Mouse (Mus musculus) heart, embryonic 12.5 days (tissue): Measurements from ENCODE around the gene Gfpt2. TPM values are rescaled to one million over a fixed set of nuclear protein-coding genes. Genes with fewer than 3 reads are reported as not detected.
A peak's percentile ranks its signal among the peaks of the same experiment; 100 is the strongest.
"Not testable (repeated sequence)": the region's sequence is repeated elsewhere in the genome, so short reads cannot be mapped to it uniquely, and the experiment has no call there.

Source experiments
- ATAC-seq: fragments of 200-750 bp; cut with Nextera tagmentation; 2 replicates; pipeline ENCODE4 v1.8.0; 2017; ENCODE audit warnings: moderate TSS enrichment, moderate library complexity; ENCODE audit not compliant: insufficient number of reproducible peaks, low FRiP score
- H3K27ac ChIP-seq: fragments of 300-500 bp; sonication (generic); 2 replicates; pipeline ENCODE4 v1.5.1; 2016; ENCODE audit warnings: mild to moderate bottlenecking, moderate library complexity; ENCODE audit not compliant: poor library complexity, severe bottlenecking
- H3K27me3 ChIP-seq: fragments of 300-500 bp; sonication (generic); replicated peaks from 2 replicates; pipeline ENCODE4 v1.6.1; 2016; ENCODE audit warnings: mild to moderate bottlenecking, moderate library complexity
- H3K36me3 ChIP-seq: fragments of 300-500 bp; sonication (generic); 2 replicates; pipeline ENCODE4 v1.6.1; 2016; ENCODE audit warnings: mild to moderate bottlenecking, moderate library complexity
- H3K4me1 ChIP-seq: fragments of 300-500 bp; sonication (generic); replicated peaks from 2 replicates; pipeline ENCODE4 v1.6.1; 2016; ENCODE audit warnings: mild to moderate bottlenecking
- H3K4me2 ChIP-seq: fragments of 300-500 bp; sonication (generic); 2 replicates; pipeline ENCODE4 v1.6.1; 2016; ENCODE audit warnings: mild to moderate bottlenecking, moderate library complexity
- H3K4me3 ChIP-seq: fragments of 300-500 bp; sonication (generic); 2 replicates; pipeline ENCODE4 v1.5.1; 2016; ENCODE audit warnings: mild to moderate bottlenecking
- H3K9ac ChIP-seq: fragments of 300-500 bp; sonication (generic); 2 replicates; pipeline ENCODE4 v1.6.1; 2016; ENCODE audit warnings: mild to moderate bottlenecking, moderate library complexity
- H3K9me3 ChIP-seq: fragments of 300-500 bp; sonication (generic); replicated peaks from 2 replicates; pipeline ENCODE4 v1.6.1; 2016; ENCODE audit warnings: mild to moderate bottlenecking, moderate library complexity
- WGBS: fragments of 180-500 bp; shearing (Covaris S2); methylation state at CpG from one replicate; pipeline ENCODE4 v1.1.7; 2016; 5-methylcytosine and 5-hydroxymethylcytosine counted together
- polyA plus RNA-seq: library from polyadenylated mRNA; unstranded; fragments of >200 nt; fragmentation: Nextera tagmentation; extraction: Ambion mirVana; gene quantifications from 2 replicates; pipeline ENCODE4 v1.2.1, GENCODE M21; 2016

Gene Gfpt2
- polyA plus RNA-seq, 1 experiment from 2014 or later = 13.9 TPM

DNA sequence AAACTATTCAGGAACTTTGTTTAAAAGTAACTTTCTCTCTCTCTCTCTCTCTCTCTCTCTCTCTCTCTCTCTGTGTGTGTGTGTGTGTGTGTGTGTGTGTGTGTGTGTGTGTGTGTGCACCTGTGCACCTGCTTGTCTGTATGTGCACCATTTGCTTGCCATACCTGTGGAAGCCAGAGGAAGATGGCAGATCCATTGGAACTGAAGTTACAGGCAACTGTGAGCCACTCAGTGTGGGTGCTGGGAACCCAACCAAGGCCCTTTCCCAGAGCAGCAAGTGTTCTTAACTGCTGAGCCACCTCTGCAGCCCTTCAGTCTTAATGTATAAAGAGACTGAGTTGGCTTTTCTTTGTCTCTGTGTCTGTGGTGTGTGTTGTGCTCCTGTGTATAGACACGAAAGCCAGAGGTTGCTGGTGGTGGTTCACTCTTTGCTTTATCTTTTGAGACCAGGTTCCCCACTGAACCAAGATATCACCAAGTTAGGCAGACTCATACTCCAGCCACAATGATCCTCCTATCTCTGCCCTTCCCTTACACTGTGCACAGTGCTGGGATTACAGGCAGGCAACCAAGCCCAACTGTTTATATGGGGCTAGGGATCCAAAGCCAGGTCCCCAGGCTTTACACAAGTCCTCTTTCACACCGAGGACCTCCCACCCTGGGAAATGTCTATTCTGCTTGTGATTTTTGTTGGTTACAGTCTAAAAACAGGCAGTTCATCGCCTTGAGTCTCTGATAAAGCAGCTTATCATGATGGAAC lies 28.4 kb upstream of the Gfpt2 start:
- Histone ChIP-seq H3K9me3 (no peaks in the 10 kb centered on the region), H3K4me2 (no peak overlapping the region), H3K27ac (no peak overlapping the region), H3K4me1 (peaks cover 28% of the 10 kb centered on the region), H3K36me3 (no peaks in the 10 kb centered on the region), H3K4me3 (no peak overlapping the region), H3K27me3 (no peaks in the 10 kb centered on the region), H3K9ac (no peak overlapping the region)
- peak; percentile 64; the same call in 1 of the 2 replicates for ATAC-seq
- WGBS = 52% methylated on average over 3 of the region's 3 CpGs

DNA sequence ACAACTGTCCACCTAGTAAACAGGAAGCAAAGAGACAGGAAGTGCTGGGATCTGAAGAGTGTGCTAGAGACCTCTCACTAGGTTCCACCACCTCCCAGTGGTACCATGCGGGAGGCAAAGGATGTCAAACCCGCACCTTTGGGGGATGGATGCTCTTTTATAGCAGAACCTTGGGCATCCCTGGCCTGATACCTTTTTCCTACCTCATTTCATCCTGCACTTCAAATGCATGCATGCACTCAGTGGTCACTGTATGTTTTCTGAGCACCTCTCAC lies 27.9 kb upstream of the Gfpt2 start:
- H3K36me3 ChIP-seq = no peaks in the 10 kb centered on the region
- no peaks in the 10 kb centered on the region for H3K9me3 ChIP-seq
- 73% methylated on average over 2 of the region's 2 CpGs for WGBS
- ATAC-seq = no peak
- H3K4me2 ChIP-seq = no peak overlapping the region
- no peak overlapping the region for H3K9ac ChIP-seq
- no peak overlapping the region for H3K4me3 ChIP-seq
- H3K4me1 ChIP-seq = peaks cover 28% of the 10 kb centered on the region
- no peaks in the 10 kb centered on the region for H3K27me3 ChIP-seq
- H3K27ac ChIP-seq = no peak overlapping the region

DNA sequence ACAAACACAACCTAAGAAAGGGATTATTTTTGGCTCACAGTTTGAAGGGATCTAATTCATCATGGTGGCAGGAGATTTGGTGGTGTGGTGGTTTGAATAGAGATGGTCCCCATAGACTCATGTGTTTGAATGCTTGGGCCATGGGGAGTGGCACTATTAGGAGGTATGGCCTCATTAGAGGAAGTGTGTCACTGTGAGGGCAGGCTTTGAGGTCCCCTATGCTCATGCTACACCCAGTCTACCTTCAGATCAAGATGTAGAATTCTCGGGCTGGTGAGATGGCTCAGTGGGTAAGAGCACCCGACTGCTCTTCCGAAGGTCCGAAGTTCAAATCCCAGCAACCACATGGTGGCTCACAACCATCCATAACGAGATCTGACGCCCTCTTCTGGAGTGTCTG lies 26.5 kb upstream of the Gfpt2 start:
- H3K9me3 ChIP-seq, H3K9ac ChIP-seq, H3K4me2 ChIP-seq, ATAC-seq, H3K27ac ChIP-seq, H3K36me3 ChIP-seq, H3K27me3 ChIP-seq, H3K4me3 ChIP-seq: not testable (repeated sequence)
- H3K4me1 ChIP-seq = peaks cover 28% of the 10 kb centered on the region
- WGBS = 84% methylated on average over 5 of the region's 6 CpGs

DNA sequence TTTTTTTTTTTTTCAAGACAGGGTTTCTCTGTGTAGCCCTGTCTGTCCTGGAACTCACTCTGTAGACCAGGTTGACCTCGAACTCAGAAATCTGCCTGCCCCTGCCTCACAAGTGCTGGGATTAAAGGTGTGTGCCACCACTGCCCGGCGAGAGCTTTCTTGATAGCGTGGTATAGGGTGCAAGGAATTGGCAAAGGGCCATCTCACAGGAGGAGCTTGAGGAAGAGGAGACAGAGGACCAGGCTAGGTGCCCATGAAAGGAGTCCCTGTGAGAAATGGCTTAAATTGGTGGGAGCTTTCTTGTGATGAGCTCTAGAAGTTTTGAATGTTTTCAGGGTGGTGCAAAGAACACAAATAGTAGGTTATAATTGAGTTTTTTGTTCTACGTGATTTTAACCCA lies 25.2 kb upstream of the Gfpt2 start:
- Histone ChIP-seq H3K27ac (no peak overlapping the region), H3K9me3 (no peaks in the 10 kb centered on the region), H3K4me2 (no peak overlapping the region), H3K9ac (no peak overlapping the region), H3K36me3 (no peaks in the 10 kb centered on the region), H3K27me3 (no peaks in the 10 kb centered on the region), H3K4me3 (no peak overlapping the region), H3K4me1 (peaks cover 21% of the 10 kb centered on the region)
- ATAC-seq = no peak
- 84% methylated on average over 5 of the region's 5 CpGs for WGBS

DNA sequence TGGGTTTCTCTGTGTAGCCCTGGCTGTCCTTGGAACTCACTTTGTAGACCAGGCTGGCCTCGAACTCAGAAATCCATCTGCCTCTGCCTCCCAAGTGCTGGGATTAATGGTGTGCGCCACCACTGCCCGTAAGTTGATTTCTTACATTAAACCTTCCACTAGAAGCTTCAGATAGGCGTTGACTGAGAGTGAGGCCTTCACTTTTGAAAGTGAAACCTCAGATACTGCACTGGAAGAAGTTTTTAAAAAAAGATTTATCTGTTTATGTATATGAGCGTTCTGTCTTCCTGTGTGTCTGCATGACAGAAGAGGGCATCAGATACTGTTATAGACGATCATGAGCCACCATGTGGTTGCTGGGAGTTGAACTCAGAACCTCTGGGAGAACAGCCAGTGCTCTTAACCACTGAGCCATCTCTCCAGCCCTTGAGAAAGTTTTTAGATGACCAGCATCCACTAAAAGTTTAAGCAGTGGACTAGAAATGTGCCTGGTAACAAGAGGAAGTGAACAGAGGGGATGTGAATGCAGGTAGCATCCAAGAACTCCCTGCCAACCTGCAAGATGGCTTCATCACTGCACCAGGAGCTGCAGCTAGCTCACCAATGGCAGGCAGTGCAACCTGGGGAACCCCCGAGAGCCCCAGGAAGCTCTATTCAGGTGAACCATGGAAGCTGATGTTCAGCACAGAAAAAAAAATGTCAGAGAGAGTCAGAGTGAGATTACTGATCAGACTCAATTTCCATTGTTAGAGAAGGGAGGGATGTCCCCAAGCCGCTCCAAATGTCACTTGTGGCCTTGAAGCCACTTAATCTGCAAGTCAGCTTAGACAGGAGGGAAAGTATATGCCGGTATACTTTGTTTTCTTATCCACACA lies 23.1 kb upstream of the Gfpt2 start:
- H3K4me3 ChIP-seq = no peak overlapping the region
- no peak overlapping the region for H3K27ac ChIP-seq
- no peak overlapping the region for H3K9ac ChIP-seq
- WGBS = 68% methylated on average over 9 of the region's 9 CpGs
- no peaks in the 10 kb centered on the region for H3K36me3 ChIP-seq
- H3K9me3 ChIP-seq = no peaks in the 10 kb centered on the region
- H3K4me1 ChIP-seq = peaks cover 8% of the 10 kb centered on the region; the same call in 1 of the 2 replicates
- no peak overlapping the region for H3K4me2 ChIP-seq
- no peak for ATAC-seq
- no peaks in the 10 kb centered on the region for H3K27me3 ChIP-seq

DNA sequence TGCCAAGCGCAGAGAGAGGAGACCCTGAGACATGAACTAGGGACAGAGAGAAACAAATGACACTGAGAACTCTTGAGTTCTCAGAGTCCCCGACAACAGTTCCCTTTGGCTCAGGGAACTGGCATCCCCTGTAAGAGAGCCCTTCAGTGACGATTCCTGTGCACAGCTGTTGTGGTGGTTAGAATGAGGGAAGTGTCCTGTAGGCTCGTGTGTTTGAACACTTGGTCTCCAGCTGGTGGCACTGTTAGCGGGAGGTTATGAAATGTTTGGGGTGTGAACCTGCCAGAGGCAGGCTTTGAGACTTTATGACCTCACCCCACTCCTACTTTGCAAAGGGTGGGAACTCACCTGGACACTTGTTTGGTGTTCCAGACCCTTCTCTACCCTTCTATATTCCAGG lies 21.7 kb upstream of the Gfpt2 start:
- no peaks in the 10 kb centered on the region for H3K4me1 ChIP-seq
- 61% methylated on average over 5 of the region's 5 CpGs for WGBS
- H3K4me3 ChIP-seq = no peak overlapping the region
- no peak overlapping the region for H3K4me2 ChIP-seq
- H3K9me3 ChIP-seq = no peaks in the 10 kb centered on the region
- no peak overlapping the region for H3K9ac ChIP-seq
- no peak overlapping the region for H3K27ac ChIP-seq
- no peaks in the 10 kb centered on the region for H3K27me3 ChIP-seq
- no peak for ATAC-seq
- no peaks in the 10 kb centered on the region for H3K36me3 ChIP-seq

DNA sequence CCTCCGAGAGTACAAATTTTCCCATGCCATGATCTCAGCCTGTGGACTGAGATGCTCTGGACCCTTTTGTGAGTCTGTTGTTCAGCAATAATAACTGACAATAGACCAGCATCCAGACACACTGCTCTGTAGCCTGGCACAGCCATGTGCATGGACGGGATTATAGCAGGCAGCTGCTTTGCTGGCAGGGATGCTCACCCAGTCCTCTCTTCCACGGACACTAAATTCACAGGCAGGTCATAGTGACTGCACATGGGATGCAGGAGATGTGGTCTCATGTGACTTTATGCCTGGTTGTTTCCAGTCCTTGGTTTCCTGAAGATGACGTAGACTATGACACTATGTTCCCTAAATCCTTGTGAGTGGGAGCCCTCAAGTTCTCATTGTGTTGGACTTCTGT lies 19.1 kb upstream of the Gfpt2 start:
- no peaks in the 10 kb centered on the region for H3K9me3 ChIP-seq
- H3K27ac ChIP-seq = no peak overlapping the region
- H3K36me3 ChIP-seq = no peaks in the 10 kb centered on the region
- H3K27me3 ChIP-seq = no peaks in the 10 kb centered on the region
- ATAC-seq = no peak
- WGBS = 79% methylated on average over 4 of the region's 4 CpGs
- H3K4me1 ChIP-seq = no peaks in the 10 kb centered on the region
- H3K4me2 ChIP-seq = no peak overlapping the region
- no peak overlapping the region for H3K4me3 ChIP-seq
- no peak overlapping the region for H3K9ac ChIP-seq

DNA sequence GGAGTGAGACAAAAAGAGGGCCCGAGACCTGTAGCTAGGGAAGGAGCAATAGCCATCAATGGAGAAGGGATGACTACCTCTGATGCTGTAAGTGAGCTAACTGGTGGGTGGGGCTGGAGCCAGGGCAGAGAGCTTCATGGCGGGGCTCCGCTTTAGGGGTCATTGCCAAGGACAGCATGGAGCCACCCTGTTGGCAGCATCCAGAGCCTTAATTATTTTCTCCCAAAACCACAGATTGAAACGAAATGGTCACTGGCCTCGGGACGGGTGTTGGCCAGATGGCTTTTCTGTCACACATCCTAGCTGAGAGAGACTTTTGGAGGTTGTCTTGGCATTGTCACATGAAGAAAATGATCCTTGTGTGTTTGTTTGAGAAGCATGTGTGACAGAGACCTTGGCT lies 15.1 kb upstream of the Gfpt2 start:
- no peak overlapping the region for H3K4me2 ChIP-seq
- no peaks in the 10 kb centered on the region for H3K27me3 ChIP-seq
- H3K4me1 ChIP-seq = peaks cover 11% of the 10 kb centered on the region
- H3K4me3 ChIP-seq = no peak overlapping the region
- no peak for ATAC-seq
- 88% methylated on average over 6 of the region's 6 CpGs for WGBS
- no peak overlapping the region for H3K9ac ChIP-seq
- H3K27ac ChIP-seq = no peak overlapping the region
- H3K9me3 ChIP-seq = no peaks in the 10 kb centered on the region
- no peaks in the 10 kb centered on the region for H3K36me3 ChIP-seq

DNA sequence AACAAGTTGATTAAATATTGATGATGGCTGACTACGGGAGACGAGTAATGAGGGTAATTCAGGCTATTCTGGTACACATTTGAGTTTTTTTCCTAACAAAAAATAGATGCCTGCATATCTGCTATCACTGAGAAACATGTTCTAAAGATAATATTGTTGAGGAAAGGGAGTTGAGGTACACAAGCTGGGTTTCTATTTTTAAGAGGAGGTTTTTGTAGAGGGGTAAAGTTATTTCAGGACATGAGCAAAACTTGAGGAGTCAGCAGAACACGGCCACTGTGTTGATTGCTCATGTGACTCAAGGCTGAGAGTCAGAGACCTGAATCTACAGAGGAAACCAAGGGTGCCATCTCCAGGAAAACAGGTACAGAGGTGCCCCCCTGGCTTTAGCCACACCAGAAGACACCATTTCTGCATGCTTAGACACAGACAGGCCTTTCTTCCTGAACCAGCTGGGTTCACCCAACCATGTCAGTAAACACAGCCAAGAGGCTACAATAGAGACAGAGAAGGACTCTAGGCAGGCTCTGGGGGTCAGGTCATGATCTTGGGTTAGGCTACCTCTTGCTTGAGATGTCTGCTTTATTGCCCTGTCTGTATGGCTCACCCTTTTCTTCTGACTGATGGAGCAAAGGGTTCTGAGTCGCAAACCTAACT lies 13.7 kb upstream of the Gfpt2 start:
- no peak overlapping the region for H3K27ac ChIP-seq
- no peak overlapping the region for H3K9ac ChIP-seq
- no peaks in the 10 kb centered on the region for H3K9me3 ChIP-seq
- no peaks in the 10 kb centered on the region for H3K27me3 ChIP-seq
- H3K4me3 ChIP-seq = no peak overlapping the region
- no peak overlapping the region for H3K4me2 ChIP-seq
- 67% methylated on average over 4 of the region's 4 CpGs for WGBS
- H3K36me3 ChIP-seq = no peaks in the 10 kb centered on the region
- peaks cover 11% of the 10 kb centered on the region for H3K4me1 ChIP-seq
- no peak for ATAC-seq

DNA sequence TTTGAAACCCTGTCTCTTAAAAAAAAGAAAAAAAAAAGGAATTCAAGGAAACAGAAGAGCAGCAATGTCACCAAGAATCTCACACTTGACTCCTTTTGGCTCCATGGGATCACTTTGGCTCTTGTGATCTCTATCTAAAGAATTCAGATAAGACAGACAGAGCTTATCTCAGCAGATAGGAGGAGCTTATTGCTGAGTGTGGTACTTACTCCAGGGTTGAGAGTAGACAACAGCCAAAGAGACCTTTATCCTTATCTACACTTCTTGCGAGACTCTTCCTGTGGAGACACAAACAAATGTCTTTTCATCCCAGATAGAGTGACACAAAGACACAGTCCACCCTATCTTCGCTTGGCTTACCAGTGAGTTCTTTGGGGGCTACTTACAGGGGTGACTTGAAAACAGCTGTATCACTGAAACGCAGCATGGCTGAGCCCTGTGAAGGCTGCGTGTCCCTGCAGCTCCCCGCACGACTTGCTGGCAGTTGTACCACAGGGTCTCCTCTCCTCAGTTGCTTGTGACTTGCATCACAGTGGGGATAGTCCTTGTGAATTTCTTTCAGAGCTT lies 12.1 kb upstream of the Gfpt2 start:
- H3K36me3 ChIP-seq = no peaks in the 10 kb centered on the region
- no peak overlapping the region for H3K4me3 ChIP-seq
- WGBS = 19% methylated on average over 6 of the region's 6 CpGs
- no peak overlapping the region for H3K27ac ChIP-seq
- H3K4me1 ChIP-seq = peaks cover 11% of the 10 kb centered on the region
- no peak overlapping the region for H3K9ac ChIP-seq
- no peaks in the 10 kb centered on the region for H3K9me3 ChIP-seq
- H3K4me2 ChIP-seq = no peak overlapping the region
- no peak for ATAC-seq
- H3K27me3 ChIP-seq = no peaks in the 10 kb centered on the region

DNA sequence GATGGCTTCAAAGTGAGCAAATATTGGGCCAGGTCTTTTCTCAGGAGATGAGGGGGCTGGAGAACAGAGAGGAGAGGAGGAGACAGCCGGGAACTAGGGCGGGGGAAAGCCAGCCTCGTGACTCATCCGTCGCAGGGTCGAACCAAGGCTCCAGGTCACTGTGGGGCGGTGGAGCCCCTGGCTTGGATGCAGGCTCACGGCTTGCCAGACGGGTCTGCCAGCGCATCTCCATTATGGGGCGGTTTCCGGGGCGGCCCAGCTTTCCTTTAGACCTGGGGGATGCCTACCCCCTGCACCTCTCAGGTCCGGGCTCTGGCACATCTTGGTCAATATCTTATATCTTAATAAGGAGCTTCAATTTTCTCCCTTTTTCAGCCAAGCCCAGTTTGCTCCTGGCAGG lies 847 bp upstream of the Gfpt2 start:
- no peak overlapping the region for H3K9ac ChIP-seq
- peaks cover 10% of the 10 kb centered on the region for H3K4me1 ChIP-seq
- 12% methylated on average over 14 of the region's 14 CpGs for WGBS
- no peaks in the 10 kb centered on the region; the same call in 1 of the 2 replicates for H3K27me3 ChIP-seq
- peaks cover 6% of the 10 kb centered on the region; the same call in 1 of the 2 replicates for H3K9me3 ChIP-seq
- no peak for ATAC-seq
- H3K36me3 ChIP-seq = no peaks in the 10 kb centered on the region
- H3K4me2 ChIP-seq = peak overlapping the region; percentile 91; the same call in 1 of the 2 replicates
- H3K4me3 ChIP-seq = no peak overlapping the region
- no peak overlapping the region for H3K27ac ChIP-seq
